Mouse (Mus musculus) left cerebral cortex, postnatal 4 days (tissue): ENCODE data around the gene 1700029P11Rik. TPM values are rescaled to one million over a fixed set of nuclear protein-coding genes. Genes with fewer than 3 reads are reported as not detected.
A peak's percentile ranks its signal among the peaks of the same experiment; 100 is the strongest.

Experiments used
- DNase-seq: peaks from one replicate; pipeline ENCODE4 v3.0.0-alpha.2; 2022
- intact Hi-C: fragments of 180-260 bp; cut with DNase I; formaldehyde crosslinking; loops from one replicate; pipeline ENCODE4 v1.15.1; 2025
- total RNA-seq, 2 experiments: library from RNA; stranded (reverse); gene quantifications; 2 replicates each; pipeline ENCODE4 v1.2.3; 2021

1700029P11Rik gene
- total RNA-seq = not detected

DNA sequence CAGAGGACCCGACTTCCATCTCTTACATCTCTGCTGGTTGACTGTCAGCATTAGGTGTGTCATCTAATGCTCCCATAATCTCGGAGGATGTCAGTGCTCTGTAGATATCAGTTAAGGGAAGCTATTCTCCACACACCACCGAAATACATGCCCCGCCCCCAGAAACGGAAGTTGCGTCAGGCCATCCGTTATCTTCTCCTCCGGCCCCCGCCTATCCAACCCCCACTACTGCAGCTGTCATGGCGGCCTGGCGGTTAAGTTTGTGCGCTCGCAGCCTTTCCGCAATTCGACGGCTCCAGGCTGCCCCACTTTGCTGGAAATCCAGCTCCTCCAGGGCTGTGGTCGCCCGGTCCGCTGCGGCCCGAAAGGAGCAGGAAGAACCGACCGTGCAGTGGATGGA is at the start of gene 1700029P11Rik:
1700029P11Rik (plus strand) TSS at position 220 of the 400 bp plus-strand sequence.
- intact Hi-C loops = no loop called here
- DNase-seq = no peak

GRCm38 (mm10) chr15:81932951-81933470 is 47.3 kb upstream of the 1700029P11Rik start:
- no peak for DNase-seq
- intact Hi-C loops = no loop called here

GRCm38 (mm10) chr15:81933986-81934385 is 46.4 kb upstream of the 1700029P11Rik start:
- DNase-seq = no peak

GRCm38 (mm10) chr15:81935869-81936637 is 44.3 kb upstream of the 1700029P11Rik start:
- intact Hi-C loops = no loop called here
- DNase-seq = no peak

More at GRCm38 (mm10) chr15:81933986-81934385, 46.4 kb upstream of the 1700029P11Rik start:
- intact Hi-C loops = no loop called here

- intact Hi-C loops = no loop called here
- DNase-seq = peak; percentile 44
These were observed 43.7 kb upstream of the 1700029P11Rik start, which contains the start of gene Csdc2 for GRCm38 (mm10) chr15:81936679-81937078. Gene Csdc2, plus strand, starts transcription at chr15:81936759.

DNA sequence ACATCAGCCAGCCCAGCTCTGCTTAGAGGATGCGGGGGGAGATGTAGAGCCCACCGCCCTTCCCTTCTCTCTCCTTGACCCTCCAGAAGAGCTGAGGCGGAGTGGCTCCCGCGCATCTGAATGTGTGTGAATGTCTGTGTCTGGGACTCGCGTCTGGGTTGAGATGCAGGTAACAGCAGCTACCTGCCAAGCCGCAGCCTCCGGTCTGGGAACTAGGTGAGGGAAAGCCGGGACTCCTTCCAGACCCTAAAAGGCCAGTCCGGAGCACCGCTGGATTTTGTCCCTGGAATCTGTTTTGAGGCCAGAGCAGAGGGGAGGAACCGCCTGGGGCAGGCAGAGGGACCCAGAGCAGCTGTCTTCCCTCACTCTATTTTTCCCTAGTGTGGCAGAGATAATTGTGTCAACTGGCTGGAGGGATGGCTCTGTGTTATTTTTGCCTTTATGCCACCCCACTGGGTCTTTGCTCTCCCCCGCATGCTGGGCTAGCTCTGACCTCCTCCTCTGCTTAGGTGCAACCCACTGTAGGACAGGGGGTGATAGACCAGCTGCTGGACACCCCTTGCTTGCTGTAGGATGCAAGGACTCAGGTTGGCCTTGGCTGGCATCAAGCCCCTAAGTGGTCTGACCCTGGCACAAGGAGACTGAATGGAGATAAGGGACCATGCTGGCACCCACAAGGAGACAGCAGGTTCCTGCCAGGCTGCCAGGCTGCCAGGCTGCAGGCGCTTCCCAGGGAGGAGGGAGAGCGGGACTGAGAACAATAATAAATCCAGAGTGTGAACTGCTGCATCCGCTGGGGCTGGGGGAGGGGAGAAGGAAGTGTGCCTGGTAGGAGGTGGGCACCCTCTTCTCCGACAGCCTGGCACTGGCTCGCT is 43.0 kb upstream of the 1700029P11Rik start:
- peak; percentile 68 for DNase-seq
- intact Hi-C loops = no loop called here

GRCm38 (mm10) chr15:81938246-81938645 is 42.1 kb upstream of the 1700029P11Rik start:
- intact Hi-C loops = no loop called here
- peak; percentile 76 for DNase-seq

DNA sequence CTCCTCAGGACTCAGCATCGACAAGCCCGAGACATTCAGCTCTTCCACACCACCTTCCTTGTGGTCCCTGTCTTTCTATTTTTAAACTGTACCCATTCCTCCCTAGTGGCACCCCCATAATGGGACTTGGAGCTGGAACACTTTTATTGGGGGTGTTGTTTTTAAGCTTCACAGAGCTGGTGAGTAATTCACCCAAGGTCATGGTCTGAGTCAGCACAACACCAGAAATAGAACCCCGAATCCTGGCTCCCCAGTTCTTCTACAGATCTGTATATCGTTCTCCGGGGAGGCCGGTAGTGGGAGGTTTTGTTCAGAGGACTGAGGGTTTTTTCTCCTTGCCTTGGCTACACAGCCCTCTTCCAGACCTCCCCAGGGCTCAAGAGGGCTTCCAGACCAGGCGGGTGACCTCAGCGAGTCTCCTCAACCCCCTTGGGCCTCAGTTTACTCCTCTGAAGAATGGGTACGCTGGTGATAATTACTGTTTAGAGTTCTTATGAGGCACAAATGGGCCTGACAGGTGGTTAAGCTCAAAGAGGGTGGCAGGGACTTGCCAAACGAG is 41.1 kb upstream of the 1700029P11Rik start:
- DNase-seq = no peak
- intact Hi-C loops = no loop called here

- intact Hi-C loops = no loop called here
These were observed 40.6 kb upstream of the 1700029P11Rik start for GRCm38 (mm10) chr15:81939774-81940173.

DNA sequence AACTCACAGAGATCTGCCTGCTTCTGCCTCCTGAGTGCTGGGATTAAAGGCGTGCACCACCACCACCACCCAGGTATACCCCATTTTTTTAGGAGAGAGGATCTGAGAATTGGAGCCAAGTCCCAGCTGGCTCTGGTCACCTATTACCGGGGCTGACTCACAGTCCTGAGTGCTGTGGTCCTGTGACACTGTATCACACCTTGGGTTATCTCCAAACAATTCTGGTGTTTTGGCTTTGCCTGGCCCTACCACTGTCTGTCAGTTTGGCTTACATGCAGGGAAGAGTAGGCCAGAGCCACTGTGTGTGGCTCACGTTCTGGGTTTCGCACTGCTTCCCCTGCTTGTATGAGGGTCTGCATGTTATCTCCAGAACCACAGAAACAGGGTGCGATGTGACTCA is 40.1 kb upstream of the 1700029P11Rik start:
- intact Hi-C loops = no loop called here
- no peak for DNase-seq

More at GRCm38 (mm10) chr15:81939774-81940173, 40.6 kb upstream of the 1700029P11Rik start:
- DNase-seq = no peak

DNA sequence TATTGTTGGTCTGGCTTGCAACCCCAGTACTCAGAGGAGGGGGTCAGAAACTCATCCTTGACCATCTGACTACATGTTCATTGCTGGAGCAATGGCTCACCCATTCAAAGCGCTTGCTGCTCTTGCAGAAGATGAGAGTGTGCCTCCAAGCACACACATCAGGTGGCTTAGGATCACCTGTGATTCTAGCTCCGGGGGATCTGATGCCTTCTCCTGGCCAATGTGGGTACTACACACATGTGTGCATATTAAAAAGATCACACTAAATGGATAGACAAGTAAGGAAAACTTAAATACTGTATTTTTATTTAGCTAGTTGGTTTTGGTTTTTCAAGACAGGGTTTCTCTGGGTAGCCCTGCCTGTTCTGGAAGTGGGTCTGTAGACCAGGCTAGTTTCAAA is 39.3 kb upstream of the 1700029P11Rik start:
- intact Hi-C loops = no loop called here
- DNase-seq = no peak

DNA sequence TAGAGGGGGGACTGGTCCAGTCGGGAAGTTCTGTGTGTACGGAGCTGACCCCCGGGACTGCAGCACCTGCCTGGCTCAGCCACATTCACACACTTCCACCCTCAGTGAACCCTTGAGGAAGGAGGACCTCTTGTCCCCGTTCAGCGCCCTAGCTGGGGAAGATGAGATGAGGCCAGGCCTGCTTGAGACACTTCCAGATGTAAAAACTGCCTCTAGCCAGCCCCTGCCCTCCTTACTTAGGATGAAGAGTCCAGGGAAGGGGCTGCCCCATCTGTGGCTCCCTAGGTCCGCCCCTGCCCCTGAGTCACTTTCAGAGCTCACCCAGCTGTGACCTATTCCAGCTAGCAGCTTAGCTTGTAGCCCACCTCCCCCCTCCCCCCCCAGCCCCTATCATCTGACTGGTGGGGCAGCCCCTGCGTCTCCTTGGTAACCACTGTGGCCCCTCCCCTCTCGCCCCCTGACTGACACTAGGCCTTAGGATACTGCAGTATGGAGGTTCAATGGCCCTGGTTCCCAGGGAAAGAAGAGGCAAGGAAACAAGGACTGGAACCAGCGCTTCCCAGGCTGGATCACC is 37.1 kb upstream of the 1700029P11Rik start:
- DNase-seq = no peak
- intact Hi-C loops = no loop called here

- intact Hi-C loops = no loop called here
- no peak for DNase-seq
These were observed 31.3 kb upstream of the 1700029P11Rik start for GRCm38 (mm10) chr15:81949076-81949475.

- intact Hi-C loops = no loop called here
- no peak for DNase-seq
These were observed 30.7 kb upstream of the 1700029P11Rik start for GRCm38 (mm10) chr15:81949476-81950131.

DNA sequence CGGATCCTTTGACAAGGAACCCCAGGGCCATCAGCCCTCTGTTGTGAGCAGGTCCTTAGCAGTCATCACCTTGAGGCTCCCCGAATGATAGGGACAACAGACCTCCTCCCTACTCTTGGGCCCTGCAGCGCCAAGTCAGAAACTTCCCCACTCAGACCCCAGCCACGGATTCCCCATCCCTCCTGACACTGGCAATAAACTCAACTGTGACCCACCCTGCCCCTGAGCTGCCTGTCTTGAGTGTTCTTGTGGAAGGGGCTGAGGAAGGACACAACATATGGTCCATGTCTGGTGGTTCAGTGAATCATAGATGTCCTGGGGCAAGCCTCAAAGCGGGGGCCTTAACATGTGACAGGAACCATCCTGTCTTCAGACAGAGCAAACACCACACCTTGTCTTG is 29.6 kb upstream of the 1700029P11Rik start:
- intact Hi-C loops = no loop called here

DNA sequence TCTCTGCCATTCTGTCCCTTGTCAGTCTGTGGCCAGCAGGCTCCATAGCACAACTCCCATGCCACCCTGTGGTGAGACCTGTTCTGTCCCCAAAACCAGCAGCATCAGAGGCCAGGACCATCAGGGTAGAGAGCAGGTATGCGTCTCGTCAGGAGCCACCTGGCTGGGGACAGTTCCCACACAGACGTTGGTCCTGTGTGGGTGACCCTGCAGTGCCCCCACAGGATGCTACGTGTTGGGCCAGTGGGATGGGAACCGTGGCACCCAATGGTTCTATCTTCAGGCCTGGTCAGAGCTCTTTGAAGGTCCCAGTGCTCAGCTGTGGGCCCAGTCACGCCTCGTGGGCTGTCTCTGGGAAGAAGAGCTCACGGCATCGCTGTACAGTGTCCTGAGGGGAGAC is 29.2 kb upstream of the 1700029P11Rik start:
- intact Hi-C loops = no loop called here

More for the DNA sequence above, 29.6 kb upstream of the 1700029P11Rik start:
- no peak for DNase-seq

DNA sequence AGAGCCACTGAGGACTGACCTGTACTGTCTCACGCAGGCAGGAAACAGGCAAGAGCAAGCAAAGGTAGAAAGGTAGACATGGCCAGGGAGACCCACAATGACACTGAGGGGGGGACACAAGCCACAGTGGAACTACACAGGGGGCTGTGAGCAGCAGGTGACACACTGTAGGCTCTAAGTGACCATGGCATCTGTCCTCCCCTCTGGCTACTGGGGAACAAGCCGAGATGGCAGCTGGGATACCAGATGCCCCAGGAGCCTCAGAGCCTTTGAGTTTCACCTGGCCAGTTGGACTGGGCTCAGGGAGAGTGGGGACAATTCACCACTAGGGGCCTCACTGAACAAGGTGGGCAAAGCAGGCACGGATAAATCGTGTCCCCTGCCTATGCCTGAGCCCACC is 28.0 kb upstream of the 1700029P11Rik start:
- DNase-seq = no peak
- intact Hi-C loops = no loop called here

More for the DNA sequence above, 29.2 kb upstream of the 1700029P11Rik start:
- DNase-seq = no peak

DNA sequence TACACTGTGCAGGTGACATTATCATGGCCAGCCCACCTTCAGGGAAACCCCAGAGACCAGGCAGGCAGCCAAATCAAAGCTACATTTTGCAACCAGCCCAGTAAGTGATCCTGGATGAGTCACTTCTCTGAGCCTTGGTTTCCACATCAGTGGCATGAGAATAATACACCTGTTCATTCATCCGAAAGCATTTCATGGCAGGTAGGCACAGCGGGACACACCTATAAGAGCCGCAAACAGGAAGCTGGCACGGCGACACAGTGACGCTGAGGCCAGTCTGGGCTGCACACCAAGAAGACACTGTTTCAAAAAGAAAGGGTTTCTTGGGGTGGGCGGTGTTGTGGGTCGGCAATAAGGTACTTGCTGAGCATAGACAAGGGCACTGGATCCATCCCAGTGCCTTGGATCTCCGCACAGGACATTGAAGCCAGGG is 26.2 kb upstream of the 1700029P11Rik start:
- intact Hi-C loops = no loop called here
- no peak for DNase-seq

GRCm38 (mm10) chr15:81954716-81955115 is 25.6 kb upstream of the 1700029P11Rik start:
- intact Hi-C loops = no loop called here
- DNase-seq = no peak

DNA sequence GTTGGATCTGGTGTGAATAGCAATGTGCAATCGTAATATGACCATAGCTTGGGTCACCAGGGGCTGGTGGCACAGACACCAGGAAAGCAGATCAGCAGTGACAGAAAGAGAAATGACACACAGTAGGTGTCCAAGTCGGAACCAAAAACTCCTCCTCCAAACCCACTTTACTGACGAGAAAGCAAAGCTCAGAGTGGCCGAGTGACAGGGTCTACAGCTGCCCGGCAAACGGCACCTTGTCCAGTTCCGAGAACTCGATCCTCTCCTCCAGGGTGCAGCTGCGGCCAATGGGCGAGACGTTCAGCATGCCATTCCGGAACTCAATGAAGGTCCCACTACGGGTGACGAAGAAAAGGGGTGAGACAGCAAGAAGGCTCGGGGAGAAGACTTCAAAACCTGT is 24.9 kb upstream of the 1700029P11Rik start:
- no peak for DNase-seq
- intact Hi-C loops = no loop called here
